8 mouse cellular contexts compared by ENCODE assay signal in the genomic region with DNA sequence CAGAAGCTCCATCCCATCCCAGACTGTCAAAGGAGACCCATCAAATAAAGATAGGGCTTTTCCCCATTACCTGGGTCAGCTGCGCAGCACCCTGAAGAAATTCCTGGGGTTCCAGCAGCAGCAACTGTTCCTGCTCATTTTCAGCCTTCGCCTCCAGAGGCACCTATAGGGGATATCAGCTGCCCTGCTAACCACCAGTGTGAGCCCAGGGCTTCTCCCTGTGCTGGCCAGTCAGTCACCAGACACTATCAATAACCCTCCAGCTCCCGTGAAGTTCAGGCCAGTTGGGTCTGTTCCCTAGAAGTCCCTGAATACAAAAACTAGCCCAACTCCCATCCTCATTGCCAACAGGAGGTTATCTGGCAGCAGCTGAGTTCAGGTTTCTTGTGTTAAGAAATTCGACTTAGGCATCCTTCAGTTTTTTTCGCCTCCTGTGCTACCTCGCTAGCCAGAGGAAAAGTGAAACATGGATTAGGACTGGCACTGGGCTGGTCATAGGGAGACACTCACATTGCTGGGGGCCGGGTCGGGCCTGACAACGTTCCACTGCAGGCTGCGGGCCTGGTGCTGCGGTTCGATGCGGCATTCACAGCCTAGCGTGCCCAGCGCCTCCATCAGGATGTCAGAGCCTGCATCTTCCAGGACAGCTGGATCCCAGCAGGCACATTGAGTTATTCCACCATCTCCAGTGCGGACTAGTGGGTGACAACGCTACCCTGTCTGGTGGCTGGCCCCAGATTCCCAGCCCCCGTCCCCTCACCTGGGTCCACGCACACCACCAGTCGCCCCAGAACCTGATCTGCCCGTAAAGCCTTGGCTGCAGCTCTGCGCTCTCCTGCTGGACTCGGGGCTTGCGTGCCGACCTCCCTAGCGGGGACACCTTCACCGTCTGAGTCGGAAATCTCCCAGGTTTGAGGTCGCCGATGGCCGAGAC. TPM values are rescaled to one million over a fixed set of nuclear protein-coding genes. Genes with fewer than 3 reads are reported as not detected.
DNase-seq lines count a peak whose midpoint lies in the region; ATAC-seq and TF ChIP-seq lines count a peak whose summit lies in the region.

No protein-coding gene starts in this region.

- no peak for TF ChIP-seq CTCF in bone marrow, adult 2 months (IDR thresholded peaks at IDR 0.05; ENCODE audit: control insufficient read depth, insufficient read depth, low read length)
- no peak for TF ChIP-seq CTCF in forebrain, postnatal 0 days (IDR thresholded peaks at IDR 0.05; ENCODE audit: low read depth)
- no peak for TF ChIP-seq CTCF in liver, postnatal 0 days (IDR thresholded peaks at IDR 0.05; ENCODE audit: low read depth)

- ATAC-seq in forebrain, postnatal 0 days, result peak; percentile 14
- peak; percentile 27 for ATAC-seq in liver, postnatal 0 days

- H3K27me3 ChIP-seq in forebrain, postnatal 0 days (ENCODE audit: insufficient read depth, low read length), result no peaks in the 10 kb centered on the region
- H3K27me3 ChIP-seq in liver, postnatal 0 days (ENCODE audit: insufficient read depth, low read length), result no peaks in the 10 kb centered on the region

- peak overlapping the region; percentile 80 for H3K4me3 ChIP-seq in bone marrow, adult 2 months (replicated peaks; ENCODE audit: control insufficient read depth, low read depth, low read length)
- H3K4me3 ChIP-seq in forebrain, postnatal 0 days (ENCODE audit: low read depth, low read length), result peak overlapping the region; percentile 77
- H3K4me3 ChIP-seq in liver, postnatal 0 days (ENCODE audit: low read depth, low read length), result peak overlapping the region; percentile 86

- peak overlapping the region; percentile 97 for H3K4me2 ChIP-seq in forebrain, postnatal 0 days (ENCODE audit: low read depth)
- H3K4me2 ChIP-seq in liver, postnatal 0 days (ENCODE audit: low read depth, low read length), result peak overlapping the region; percentile 87

- peak overlapping the region; percentile 91 for H3K9ac ChIP-seq in forebrain, postnatal 0 days
- peak overlapping the region; percentile 89 for H3K9ac ChIP-seq in liver, postnatal 0 days (replicated peaks)

- DNase-seq in layer of hippocampus, adult 11-12 months (ENCODE audit: low spot score), result peak; percentile 24
- no peak for DNase-seq in layer of hippocampus, adult 9-10 months (ENCODE audit: low spot score)
- no peak for DNase-seq in forebrain, postnatal 0 days
- no peak for DNase-seq in liver, postnatal 0 days
- DNase-seq in urinary bladder, postnatal 10 days (ENCODE audit: low spot score), result no peak
- no peak for DNase-seq in urinary bladder, postnatal 36 days (ENCODE audit: low spot score in 2 of 2)
- DNase-seq in urinary bladder, adult 18-20 months (ENCODE audit: low spot score in 2 of 2), result no peak

- TF ChIP-seq EP300 in liver, postnatal 0 days (IDR thresholded peaks at IDR 0.05; ENCODE audit: low read depth), result no peak

- H3K27ac ChIP-seq in bone marrow, adult 2 months (ENCODE audit: control insufficient read depth, insufficient read depth, low read depth, low read length, poor library complexity), result peak overlapping the region; percentile 83
- peak overlapping the region; percentile 87 for H3K27ac ChIP-seq in forebrain, postnatal 0 days (ENCODE audit: low read depth, low read length)
- peak overlapping the region; percentile 76 for H3K27ac ChIP-seq in liver, postnatal 0 days (ENCODE audit: low read depth)

- H3K9me3 ChIP-seq in forebrain, postnatal 0 days (ENCODE audit: low read length), result no peaks in the 10 kb centered on the region
- no peaks in the 10 kb centered on the region for H3K9me3 ChIP-seq in liver, postnatal 0 days (ENCODE audit: low read length)

- H3K4me1 ChIP-seq in bone marrow, adult 2 months (ENCODE audit: control insufficient read depth, insufficient read depth, low read length), result no peaks in the 10 kb centered on the region; the same call in 1 of the 2 replicates
- H3K4me1 ChIP-seq in forebrain, postnatal 0 days (ENCODE audit: insufficient read depth), result peaks cover 20% of the 10 kb centered on the region
- peaks cover 23% of the 10 kb centered on the region for H3K4me1 ChIP-seq in liver, postnatal 0 days (ENCODE audit: insufficient read depth)

- H3K36me3 ChIP-seq in forebrain, postnatal 0 days (ENCODE audit: insufficient read depth), result peaks cover 57% of the 10 kb centered on the region
- peaks cover 60% of the 10 kb centered on the region for H3K36me3 ChIP-seq in liver, postnatal 0 days (replicated peaks; ENCODE audit: insufficient read depth, low read length)

- WGBS in bone marrow, adult 2 months, result 10% methylated on average over 31 of the region's 31 CpGs
- WGBS in forebrain, postnatal 0 days, result 10% methylated on average over 31 of the region's 31 CpGs
- 11% methylated on average over 31 of the region's 31 CpGs for WGBS in liver, postnatal 0 days (ENCODE audit: insufficient replicate concordance)

- no peak for TF ChIP-seq POLR2A in bone marrow, adult 2 months (IDR thresholded peaks at IDR 0.05; ENCODE audit: borderline replicate concordance, control insufficient read depth, low read depth, low read length)

RNA-seq across cellular contexts. Expression of a gene that starts 0.6 kb away (rescaled TPM):
- polyA plus RNA-seq in bone marrow, adult 2 months (2011; ENCODE audit: insufficient read depth, insufficient read length, low replicate concordance, missing spikeins), result 8.2 and 35.6 TPM in 2 replicates
- total RNA-seq in forebrain, postnatal 0 days (2014; rRNA removed), result 35.6 and 36.6 TPM in 2 replicates
- 14.7 and 17.9 TPM in 2 replicates for polyA plus RNA-seq in forebrain, postnatal 0 days (2015; fragmentation: Nextera tagmentation; extraction: Ambion mirVana)
- polyA plus RNA-seq in liver, postnatal 0 days (2015; fragmentation: Nextera tagmentation; extraction: Ambion mirVana), result 11.3 and 11.9 TPM in 2 replicates

RNA-seq across cellular contexts. Expression of a gene that starts 0.6 kb away (rescaled TPM):
- 23.4 and 43.9 TPM in 2 replicates for polyA plus RNA-seq in bone marrow, adult 2 months (2011; ENCODE audit: insufficient read depth, insufficient read length, low replicate concordance, missing spikeins)
- 39.5 and 45.5 TPM in 2 replicates for total RNA-seq in forebrain, postnatal 0 days (2014; rRNA removed)
- 128 and 138 TPM in 2 replicates for polyA plus RNA-seq in forebrain, postnatal 0 days (2015; fragmentation: Nextera tagmentation; extraction: Ambion mirVana)
- polyA plus RNA-seq in liver, postnatal 0 days (2015; fragmentation: Nextera tagmentation; extraction: Ambion mirVana), result 99.6 and 101 TPM in 2 replicates

RNA-seq across cellular contexts. Expression of a gene that starts 2.0 kb away (rescaled TPM):
- 51.7 and 64.3 TPM in 2 replicates for polyA plus RNA-seq in bone marrow, adult 2 months (2011; ENCODE audit: insufficient read depth, insufficient read length, low replicate concordance, missing spikeins)
- total RNA-seq in forebrain, postnatal 0 days (2014; rRNA removed), result 60.1 and 75.7 TPM in 2 replicates
- polyA plus RNA-seq in forebrain, postnatal 0 days (2015; fragmentation: Nextera tagmentation; extraction: Ambion mirVana), result 74.7 and 81.0 TPM in 2 replicates
- polyA plus RNA-seq in liver, postnatal 0 days (2015; fragmentation: Nextera tagmentation; extraction: Ambion mirVana), result 37.1 and 37.8 TPM in 2 replicates

RNA-seq across cellular contexts. Expression of a gene that starts 7.9 kb away (rescaled TPM):
- polyA plus RNA-seq in bone marrow, adult 2 months (2011; ENCODE audit: insufficient read depth, insufficient read length, low replicate concordance, missing spikeins), result 37.8 and 47.2 TPM in 2 replicates
- total RNA-seq in forebrain, postnatal 0 days (2014; rRNA removed), result 75.7 and 91.0 TPM in 2 replicates
- polyA plus RNA-seq in forebrain, postnatal 0 days (2015; fragmentation: Nextera tagmentation; extraction: Ambion mirVana), result 89.8 and 97.8 TPM in 2 replicates
- 43.5 and 45.5 TPM in 2 replicates for polyA plus RNA-seq in liver, postnatal 0 days (2015; fragmentation: Nextera tagmentation; extraction: Ambion mirVana)

RNA-seq across cellular contexts. Expression of a gene that starts 8.2 kb away (rescaled TPM):
- 34.2 and 45.6 TPM in 2 replicates for polyA plus RNA-seq in bone marrow, adult 2 months (2011; ENCODE audit: insufficient read depth, insufficient read length, low replicate concordance, missing spikeins)
- total RNA-seq in forebrain, postnatal 0 days (2014; rRNA removed), result 40.5 and 50.6 TPM in 2 replicates
- 67.3 and 80.1 TPM in 2 replicates for polyA plus RNA-seq in forebrain, postnatal 0 days (2015; fragmentation: Nextera tagmentation; extraction: Ambion mirVana)
- polyA plus RNA-seq in liver, postnatal 0 days (2015; fragmentation: Nextera tagmentation; extraction: Ambion mirVana), result 41.5 and 46.4 TPM in 2 replicates
